Mouse (Mus musculus) right cerebral cortex, postnatal 25 days (tissue): ENCODE measurements at regions not wholly inside any gene's neighbourhood (a gene's known extent, or its start where the extent isn't known, plus 50 kb on each side); places are given as distances from the start of the nearest gene placed in this dataset.

Source experiments
- DNase-seq: peaks from one replicate; pipeline ENCODE4 v3.0.0; 2022

DNA sequence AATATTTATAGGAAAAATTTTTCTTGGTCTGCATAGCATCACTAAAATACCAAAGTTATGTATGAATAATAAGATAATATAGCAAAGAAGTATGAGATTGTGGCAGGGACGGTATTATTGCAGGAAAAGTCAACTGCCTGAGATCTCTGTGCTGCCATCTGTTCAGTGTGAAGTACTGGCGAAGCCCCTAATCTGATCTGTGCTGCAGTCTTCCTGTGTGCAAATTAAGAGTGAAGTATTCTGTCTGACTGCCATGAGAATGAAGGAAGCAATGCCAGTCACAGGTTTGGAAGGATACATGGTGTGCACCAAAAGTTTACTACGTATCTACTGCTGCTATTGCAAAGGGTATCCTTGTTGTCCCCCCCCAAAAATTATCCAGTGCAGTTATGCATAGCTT lies 501.5 kb downstream of the Rab28 start:
- no peak for DNase-seq

DNA sequence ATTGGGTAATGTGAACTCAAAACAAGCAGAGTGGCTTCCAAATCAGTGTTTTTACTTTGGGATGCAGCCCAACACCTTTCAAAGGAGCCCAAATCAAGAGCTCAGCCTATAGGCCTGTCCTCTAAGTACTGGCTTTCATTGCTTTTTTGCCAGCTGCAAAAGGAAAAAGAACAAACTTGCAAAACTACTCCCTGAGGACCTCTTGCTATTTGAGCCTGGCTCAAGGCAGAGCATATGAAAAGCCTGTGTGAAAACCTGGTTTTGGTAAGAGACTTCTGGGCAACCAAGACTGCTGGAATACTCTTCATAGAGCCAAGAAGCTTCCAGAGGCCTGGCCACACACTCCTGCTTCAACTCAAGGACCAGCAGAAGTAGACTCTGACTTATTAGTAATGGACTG lies 503.5 kb downstream of the Rab28 start:
- no peak for DNase-seq

DNA sequence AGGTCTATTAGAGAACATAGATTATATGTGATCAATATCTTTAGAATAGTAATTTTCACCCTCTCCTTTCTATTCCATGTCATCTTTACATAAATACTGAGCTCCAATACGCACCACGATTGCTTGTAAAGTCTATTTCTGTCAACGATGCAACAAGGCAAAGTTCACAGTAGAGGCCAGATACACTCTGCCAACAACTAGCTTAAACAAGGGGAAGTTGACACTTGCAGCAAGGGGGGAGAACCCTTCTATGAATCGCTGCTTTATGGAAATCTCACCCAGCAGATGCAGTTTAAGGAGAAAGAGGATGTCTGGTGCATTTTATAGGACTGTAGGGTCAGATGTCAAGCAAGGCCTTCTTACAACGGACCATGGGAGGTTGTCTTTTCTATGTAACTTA lies 520.8 kb downstream of the Rab28 start:
- no peak for DNase-seq

DNA sequence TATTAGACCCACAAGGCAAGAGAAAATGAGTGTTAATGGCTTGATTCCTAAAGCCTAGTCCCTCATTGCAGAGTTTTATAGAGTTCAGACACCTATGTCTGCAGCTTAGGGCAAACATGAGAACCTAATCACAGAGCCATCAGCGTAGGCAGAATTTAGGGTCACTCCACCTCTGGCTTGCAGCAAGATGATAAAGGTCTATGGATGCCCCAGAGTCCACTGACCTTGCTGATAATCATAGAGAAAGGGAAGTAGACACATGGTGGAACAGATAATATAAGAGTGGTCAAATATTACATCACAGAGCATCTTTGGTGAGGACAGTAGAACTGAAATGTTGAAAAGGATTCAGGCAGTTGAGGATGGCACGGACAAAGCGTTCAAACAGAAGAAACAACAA lies 530.7 kb downstream of the Rab28 start:
- no peak for DNase-seq

DNA sequence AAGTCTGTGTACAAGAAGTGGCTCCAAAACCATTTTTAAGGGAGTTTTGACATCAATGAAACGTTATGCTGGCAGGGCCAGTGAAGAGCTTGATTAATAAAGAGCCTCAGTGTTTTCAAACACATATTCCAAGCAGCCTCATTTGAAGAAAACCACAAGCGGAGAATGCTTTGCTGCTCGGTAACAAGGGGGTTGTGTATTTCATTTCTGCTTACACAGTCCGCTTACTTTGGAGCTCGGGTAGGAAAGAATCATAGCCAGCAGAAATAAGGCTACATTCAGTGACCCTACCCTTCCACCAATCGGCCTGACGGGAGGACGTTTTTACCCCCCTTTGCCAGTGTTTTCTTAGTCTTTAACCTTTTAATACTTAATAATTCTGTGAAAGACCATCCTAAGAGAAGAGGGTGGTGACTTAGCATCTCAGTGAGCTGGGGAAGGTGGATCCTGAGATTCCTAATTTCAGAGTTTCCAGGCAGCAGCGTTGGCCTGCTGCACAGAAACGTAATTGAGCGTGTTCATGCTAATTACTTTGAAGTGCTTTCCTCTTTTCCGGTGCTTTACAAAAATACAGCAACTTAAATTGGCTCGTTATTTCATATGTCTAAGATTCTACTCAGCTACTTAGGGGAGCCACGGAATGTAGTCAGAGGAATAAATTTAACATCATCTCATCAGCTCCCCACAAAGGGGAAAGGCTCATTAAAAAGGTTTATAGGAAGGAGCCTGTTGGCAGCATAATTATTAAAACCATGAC lies 541.9 kb downstream of the Rab28 start:
- no peak for DNase-seq

DNA sequence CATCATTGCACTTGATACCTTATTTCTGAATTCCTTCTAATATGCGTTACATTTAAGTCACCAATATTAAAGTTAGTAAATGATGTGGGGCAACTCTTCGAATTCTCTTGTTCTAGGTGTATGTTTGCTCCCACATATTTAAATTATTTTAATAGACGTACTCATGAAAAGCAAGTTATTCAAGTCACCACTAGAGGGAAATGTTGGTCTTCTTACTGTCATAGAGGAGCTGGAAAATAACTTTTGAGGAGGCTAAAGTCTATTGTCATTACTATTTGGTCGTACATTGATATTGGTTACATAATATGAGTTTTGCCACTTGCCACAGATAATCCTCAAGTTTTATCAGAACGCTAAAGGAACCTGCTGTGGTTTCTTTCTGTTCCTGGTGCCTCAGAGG lies 582.9 kb downstream of the Rab28 start:
- DNase-seq = no peak

DNA sequence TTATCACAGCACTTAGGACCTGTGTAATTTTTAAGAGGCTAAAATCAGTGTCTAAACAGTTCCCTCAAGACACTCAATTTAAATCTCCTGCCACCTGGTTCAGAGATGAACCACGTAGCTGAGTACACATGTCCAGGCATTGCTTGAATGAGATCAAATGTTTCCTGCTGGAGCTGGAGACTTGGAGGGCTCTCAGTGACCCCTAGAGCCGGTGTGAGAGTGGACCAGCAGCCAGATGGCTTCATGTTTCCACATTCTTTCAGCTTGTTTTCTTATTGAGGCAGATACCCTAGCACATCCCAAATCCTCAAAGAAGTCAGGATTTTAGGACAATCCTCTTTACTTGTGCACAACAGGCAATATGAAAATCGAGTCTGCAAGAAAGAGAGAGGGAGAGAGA lies 590.3 kb downstream of the Rab28 start:
- DNase-seq = no peak

DNA sequence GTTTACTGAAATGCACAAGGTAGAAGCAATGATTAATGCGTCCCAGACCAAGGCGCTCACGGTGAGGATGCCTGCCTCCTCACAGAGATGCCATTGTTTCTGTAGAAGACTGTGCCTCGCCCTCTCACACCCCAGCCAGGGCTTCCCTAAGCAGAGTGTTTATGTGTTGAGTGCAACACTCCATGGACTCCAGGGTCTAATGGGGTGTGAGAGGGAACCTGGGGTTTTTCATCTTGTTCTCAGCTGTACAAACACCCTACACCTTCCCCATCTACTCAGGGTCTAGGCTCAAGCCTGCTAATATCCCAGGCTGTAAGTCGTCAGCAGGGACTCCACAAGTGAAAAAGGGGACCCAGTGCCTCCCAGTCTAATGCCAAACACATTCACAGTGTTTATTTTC lies 620.2 kb downstream of the Rab28 start:
- no peak for DNase-seq

DNA sequence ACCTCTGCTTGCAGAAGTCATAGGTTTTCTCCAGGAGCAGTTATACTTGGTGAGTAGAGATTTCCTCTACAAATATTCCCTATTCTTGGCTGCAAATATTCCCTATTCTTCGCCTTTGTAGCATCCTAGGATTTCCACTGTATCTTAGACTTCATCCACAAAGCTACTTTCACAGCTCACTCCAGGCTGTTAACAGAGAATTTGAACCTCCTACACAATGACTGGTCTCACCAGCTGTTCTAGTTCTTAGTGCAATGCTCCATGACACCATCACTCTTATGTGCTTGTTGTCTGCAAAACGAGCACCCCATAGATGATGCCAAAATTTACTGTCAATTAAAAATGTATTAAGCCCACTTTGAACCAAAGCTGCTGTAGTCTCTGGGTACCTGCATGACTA lies 631.5 kb downstream of the Rab28 start:
- DNase-seq = peak; percentile 6

DNA sequence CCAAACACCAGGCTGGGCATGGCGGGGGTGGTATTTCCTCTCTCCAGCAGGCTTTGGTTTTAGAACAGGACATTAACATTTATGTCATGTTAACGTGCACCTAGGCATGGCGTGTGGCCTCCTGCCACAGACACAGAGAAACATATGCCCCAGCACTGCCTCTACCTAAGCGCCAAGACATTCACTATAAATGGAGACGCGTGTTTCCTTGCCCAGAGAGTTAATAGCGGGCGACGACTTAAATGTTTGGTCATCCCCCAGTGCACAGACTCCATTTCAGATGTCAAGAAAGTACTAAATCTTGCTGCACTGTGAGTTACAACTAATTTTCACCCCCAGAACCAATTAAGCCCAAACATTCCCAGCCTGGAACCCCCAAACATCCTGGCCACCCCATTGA lies 646.3 kb downstream of the Rab28 start:
- DNase-seq = no peak

DNA sequence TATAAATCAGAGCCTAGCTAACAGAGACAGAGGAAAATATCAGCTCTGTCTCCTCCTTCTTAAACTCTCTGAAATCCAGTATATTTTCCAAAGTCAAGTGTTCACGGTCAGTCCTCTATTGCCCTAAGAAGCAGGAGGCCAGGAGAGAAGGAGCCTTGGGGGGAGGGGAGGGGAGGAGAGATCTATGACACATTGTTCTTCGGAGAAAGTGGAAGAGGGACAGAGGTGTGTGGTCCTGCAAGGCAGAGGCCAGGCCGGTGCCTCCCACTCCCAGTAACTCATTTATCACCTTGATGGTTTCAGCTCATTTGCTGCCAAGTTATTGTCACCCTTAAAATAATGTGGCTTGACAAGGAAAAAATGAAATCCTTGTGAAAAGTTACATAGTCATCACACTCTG lies 646.7 kb downstream of the Rab28 start:
- no peak for DNase-seq

DNA sequence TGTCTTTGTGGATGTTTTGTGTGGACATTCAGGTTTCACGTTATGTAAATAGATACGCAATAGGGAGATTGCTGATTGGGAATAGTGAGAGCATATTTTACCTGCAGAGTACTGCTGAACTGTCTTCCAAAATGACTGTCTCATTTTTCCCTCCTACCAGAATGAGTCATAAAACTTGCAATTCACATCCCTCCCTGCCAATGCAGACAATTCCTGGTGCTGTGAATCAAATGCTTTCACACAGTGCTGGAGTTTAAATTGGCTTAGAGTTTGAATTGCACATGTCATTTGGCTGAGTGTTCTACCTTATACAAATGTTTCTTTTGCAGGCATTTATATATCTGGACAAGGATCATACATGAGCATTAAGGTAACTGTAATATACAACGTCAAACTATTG lies 649.9 kb downstream of the Rab28 start:
- DNase-seq = no peak

DNA sequence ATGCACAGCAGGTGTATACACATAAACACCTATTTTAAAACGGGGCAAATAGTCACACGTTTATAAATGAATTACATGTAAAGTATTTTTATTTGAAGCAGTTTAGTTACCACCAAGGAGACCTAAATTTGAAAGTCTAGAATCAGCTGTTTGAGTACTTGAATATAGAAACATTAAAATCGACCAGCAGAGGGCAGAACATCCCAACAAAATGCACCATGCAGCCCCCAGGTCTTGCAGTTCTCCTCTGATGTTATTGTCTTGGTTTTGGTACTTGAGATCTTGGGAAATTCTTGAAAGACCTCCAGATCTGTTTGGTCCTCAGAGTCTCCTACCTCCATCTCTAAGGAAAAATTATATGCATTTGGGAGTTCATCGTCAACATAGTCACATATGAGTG lies 656.0 kb downstream of the Rab28 start:
- DNase-seq = no peak

DNA sequence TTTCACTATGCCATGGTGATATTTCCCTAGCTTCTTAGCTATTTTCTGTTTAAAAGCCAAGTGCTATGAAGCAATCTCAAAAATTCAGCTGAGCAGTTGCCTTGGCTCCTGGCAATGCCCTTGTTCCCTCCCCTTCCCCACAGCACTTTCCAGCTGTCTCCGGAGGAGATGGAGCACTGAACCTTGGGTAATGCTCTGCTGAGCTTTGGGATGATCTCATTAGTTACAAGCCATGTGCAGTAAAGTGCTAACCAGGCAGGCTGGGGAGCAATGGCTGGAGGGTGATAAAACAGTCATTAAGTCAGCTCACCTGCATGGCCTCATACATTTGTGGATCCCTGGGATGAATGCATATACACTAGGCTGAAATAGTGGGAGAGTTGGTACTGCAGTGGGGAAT lies 659.4 kb downstream of the Rab28 start:
- DNase-seq = no peak

DNA sequence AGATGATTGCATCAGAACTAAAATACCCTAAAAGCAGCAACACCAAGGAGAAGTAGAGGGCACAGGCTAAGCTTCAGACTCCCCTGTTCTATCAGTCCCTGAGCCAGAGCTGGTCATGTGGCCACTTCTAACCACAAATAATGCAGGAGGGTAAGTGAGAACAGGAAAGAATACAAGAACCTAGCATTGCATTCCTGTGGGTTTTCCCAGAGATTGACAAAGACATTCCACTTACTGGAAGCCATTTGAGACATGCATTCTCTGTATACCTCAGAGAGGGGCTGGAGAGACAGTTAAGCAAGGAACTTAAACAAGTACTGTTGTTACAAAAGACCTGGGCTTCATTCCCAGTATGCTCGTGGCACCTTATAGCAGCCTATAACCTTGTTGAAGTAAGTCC lies 662.7 kb downstream of the Rab28 start:
- DNase-seq = no peak

DNA sequence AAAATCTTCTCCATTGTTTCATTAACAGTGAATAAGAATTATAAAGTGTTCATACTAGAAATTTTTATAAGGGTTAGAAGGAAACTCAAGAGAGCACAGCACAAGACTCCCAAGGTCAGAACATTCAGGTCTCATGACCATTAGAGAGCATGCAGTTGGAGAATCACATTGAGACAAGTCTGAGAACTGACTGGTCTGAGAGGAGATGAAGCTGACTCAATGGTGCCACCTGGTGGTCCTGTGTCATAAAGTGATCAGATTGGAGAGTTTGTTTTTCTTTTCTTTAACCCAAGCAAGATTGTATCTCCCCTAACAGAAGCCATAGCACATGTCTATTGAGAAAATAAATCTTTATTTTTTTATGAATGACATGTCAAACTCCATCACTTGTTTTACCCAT lies 663.5 kb downstream of the Rab28 start:
- peak; percentile 57 for DNase-seq

DNA sequence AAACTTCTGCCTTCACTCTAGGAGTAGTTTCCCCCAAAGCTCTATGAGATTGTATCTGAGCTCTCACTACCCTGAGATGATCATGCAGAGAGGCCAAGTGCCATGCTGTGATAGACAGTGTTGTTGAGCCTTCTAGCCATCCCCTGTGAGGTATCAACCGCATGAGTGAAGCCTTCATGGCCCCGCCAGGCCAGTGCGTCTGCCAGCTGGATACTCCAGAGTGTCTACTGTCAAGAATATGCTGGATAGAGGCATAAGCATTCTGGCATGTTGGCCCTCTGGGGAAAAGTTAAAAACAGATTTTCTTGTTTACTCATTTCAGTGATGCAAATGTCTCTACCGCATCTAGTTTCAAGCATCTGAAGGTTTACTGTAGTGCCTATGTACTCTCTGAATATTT lies 669.2 kb downstream of the Rab28 start:
- no peak for DNase-seq

DNA sequence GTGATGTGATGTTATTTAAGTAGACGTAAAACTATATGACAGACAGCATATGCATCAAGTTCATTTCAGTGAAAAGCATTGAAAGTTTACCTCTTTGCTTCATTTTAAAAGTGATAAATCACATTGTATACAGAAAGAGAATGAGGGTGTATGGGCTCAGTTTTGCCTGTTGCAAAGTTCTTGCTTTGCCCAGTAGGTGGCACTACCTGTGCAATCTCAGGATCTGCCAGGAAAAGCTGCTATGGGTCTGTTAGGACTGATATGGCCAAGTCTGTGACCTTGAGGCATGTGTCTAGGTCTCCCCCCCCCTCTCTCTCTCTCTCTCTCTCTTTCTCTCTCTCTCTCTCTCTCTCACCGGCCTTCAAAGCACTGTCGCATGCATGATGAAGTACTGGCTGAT lies 701.3 kb downstream of the Rab28 start:
- no peak for DNase-seq

DNA sequence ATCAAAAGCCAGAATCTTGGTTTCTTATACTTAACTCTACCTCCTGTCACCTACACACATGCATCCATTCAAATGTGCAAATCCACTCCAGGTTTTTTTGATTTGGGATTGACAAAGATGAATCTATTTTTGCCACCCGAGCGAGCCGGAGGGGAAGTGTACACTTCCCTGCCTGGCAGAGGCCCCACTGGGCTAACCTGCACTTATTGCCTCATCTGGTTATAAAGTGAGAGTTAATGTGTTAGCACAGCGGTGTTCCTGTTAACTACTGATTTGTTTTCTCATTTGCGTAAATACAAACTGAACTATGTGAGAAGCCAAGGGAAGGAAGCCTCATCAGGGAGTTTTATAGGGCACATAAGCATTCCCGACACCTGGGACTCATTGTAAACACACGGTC lies 721.4 kb downstream of the Rab28 start:
- no peak for DNase-seq

DNA sequence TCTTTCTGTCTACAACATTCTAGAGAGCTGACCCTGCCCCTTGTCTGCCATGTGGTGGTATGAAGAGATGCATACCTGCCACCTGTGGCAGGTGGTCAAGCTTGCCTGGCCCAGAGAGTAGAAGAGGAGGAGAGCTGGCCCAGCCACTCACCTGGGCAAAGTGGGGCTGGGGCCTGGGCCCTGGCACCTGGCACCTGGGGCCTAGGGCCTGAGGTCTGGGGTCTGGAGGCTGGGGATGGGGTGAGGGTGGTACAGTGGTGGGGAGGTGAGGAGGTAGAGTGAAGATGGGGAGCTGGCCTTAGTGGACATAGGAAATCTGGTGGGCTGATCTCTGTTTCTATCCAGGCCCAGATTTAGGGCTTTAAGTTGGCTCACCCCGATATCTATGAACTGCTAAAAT lies 733.1 kb downstream of the Rab28 start:
- no peak for DNase-seq

DNA sequence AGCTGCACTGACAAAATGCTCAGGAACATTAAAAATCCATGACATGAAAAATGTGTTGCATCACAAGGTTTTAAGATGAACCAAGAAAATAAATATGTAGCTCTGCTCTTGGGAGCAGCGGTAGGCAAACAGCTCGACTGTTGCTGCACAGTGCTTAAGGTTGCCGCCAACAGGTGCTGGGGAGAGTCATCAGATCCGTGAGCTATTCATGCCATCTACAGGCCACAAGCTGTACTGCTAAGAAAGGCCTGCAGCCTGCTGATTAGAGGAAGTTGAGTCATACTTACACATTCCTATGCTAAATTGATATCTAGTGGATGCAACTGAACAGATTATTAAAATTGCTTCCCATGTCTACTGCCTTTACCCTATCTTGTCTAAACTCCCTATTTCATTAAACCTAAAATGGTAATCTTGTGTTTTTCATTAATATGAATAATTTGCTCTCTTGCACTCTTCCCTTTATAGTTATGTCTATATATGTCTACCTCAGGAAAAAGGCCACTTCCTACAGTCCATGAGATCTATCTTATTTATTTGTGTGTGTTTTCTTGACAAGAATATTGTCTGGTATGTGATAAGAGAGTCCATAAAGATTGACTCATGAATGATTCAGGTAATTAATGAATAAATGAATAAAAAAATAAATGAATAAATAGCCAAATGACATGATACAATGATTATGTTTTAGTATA lies 754.9 kb downstream of the Rab28 start:
- peak; percentile 66 for DNase-seq

DNA sequence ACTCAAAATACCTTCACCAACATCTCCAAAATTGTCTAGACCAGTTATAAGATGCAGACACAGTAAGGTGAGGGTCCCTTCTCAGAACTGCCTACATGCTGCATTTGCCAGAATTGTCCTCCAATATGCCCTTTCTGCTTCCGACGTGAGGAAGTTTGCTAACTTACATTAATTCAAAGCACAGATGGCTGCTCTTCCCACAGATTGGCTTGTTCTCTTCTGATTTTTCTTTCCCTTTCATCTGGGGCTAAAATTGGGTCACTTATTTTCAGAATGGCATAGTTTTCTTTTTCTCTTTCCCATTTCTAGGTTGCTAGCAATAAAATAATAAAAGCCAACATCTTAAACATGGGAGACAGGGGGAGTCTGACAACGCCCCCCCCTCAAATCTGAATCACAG lies 778.8 kb downstream of the Rab28 start:
- peak; percentile 4 for DNase-seq

DNA sequence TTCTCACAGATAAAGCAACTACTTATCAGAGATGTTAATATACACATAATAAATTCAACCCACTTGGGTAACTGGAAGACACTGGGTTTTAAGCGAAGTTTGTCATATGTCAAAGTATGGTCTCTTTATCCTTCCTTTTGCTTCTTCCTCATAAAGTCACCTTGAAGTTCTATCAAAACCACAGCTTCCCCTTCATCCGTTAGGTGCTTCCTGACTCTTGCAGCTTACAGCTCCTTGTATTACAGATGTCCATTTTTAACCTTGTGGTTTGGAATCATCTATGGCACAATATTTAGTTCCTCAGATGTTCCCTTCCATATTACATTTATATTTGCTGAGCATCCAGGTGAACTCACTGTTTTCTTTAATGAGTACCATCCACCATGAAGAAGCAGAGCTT lies 787.0 kb downstream of the Rab28 start:
- DNase-seq = no peak

DNA sequence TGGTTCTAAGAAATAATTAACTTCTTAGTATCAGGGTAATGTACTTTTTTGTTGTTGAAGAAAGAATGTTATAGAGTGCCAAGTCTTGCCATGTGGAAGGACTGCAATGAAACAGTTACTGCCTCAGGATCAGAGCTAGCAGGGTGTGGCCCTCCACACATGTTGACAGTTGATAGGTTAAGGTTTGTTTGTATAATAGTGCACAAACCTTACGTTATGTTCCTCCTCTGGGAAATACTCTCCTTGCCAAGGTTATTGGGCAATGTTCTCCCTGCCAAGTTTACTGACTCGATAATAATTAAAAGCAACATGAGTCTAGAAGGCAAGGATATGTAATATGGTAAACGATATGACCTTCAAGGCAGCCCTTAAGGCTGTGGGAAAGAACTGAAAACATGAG lies 799.2 kb downstream of the Rab28 start:
- no peak for DNase-seq

DNA sequence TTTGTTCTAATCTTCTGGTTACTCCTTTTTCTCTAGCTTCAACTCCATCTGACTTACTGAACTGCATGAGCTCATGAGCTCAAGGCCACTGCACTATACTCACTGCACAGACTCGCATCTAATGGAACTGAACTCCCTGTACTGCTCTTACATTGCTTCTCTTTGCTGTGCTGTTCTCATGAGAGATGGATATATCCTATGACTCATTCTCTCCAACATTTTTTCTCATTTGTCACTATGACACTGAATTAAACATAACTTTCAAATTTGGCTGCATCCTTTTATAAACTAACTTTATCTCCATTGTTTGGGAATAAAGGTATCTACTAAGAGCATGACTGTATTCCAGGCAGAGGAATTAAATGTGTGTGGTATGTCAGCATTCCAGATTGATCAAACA lies 806.2 kb downstream of the Rab28 start:
- no peak for DNase-seq
